Mouse (Mus musculus) ES-Bruce4 (cell line): ENCODE measurements around the gene Vps33b. TPM values are rescaled to one million over a fixed set of nuclear protein-coding genes. Genes with fewer than 3 reads are reported as not detected.

ENCODE experiments used
- H3K27ac ChIP-seq: 2 replicates; pipeline ENCODE4 v1.5.1; 2012; ENCODE audit warnings: low read length, inconsistent platforms; ENCODE audit not compliant: insufficient read depth
- H3K27me3 ChIP-seq: 2 replicates; pipeline ENCODE4 v1.6.1; 2012; ENCODE audit warnings: mild to moderate bottlenecking, low read length, inconsistent platforms; ENCODE audit not compliant: control insufficient read depth, poor library complexity, insufficient read depth, severe bottlenecking
- H3K36me3 ChIP-seq: 2 replicates; pipeline ENCODE4 v1.6.1; 2012; ENCODE audit warnings: inconsistent platforms, mild to moderate bottlenecking, low read length, moderate library complexity; ENCODE audit not compliant: control insufficient read depth, poor library complexity, insufficient read depth, severe bottlenecking
- H3K4me1 ChIP-seq: one replicate; pipeline ENCODE4 v1.8.1; 2011; ENCODE audit warnings: low read length; ENCODE audit not compliant: control insufficient read depth, insufficient read depth
- H3K4me3 ChIP-seq: 2 replicates; pipeline ENCODE4 v1.5.1; 2011; ENCODE audit warnings: low read depth, mild to moderate bottlenecking, low read length
- H3K9ac ChIP-seq: 2 replicates; pipeline ENCODE4 v1.6.1; 2012; ENCODE audit warnings: low read depth, mild to moderate bottlenecking, inconsistent platforms; ENCODE audit not compliant: poor library complexity, severe bottlenecking
- H3K9me3 ChIP-seq: replicated peaks from 2 replicates; pipeline ENCODE4 v1.6.1; 2012; ENCODE audit warnings: mild to moderate bottlenecking, low read length, inconsistent platforms; ENCODE audit not compliant: control insufficient read depth, poor library complexity, insufficient read depth, severe bottlenecking
- CTCF ChIP-seq: IDR thresholded peaks from one replicate; pipeline ENCODE4 v1.8.1; 2011; ENCODE audit warnings: low read depth, low read length
- EP300 ChIP-seq: IDR thresholded peaks from 2 replicates; pipeline ENCODE4 v1.6.1; 2011; ENCODE audit warnings: low read depth, low read length; ENCODE audit not compliant: insufficient read depth
- POLR2A ChIP-seq: IDR thresholded peaks from one replicate; pipeline ENCODE4 v1.8.1; 2011; ENCODE audit warnings: low read length; ENCODE audit not compliant: insufficient read depth
- polyA plus RNA-seq: library from polyadenylated mRNA; stranded (reverse); fragments of >200 nt; gene quantifications from 2 replicates; pipeline ENCODE4 v1.2.4, GENCODE M21; 2011; ENCODE audit warnings: low read depth; ENCODE audit not compliant: missing spikeins, insufficient read depth, insufficient read length

Gene Vps33b
- polyA plus RNA-seq, 1 experiment, result 16.2 TPM

GRCm38 (mm10) chr7:80285725-80286124 lies 16.3 kb downstream of the Vps33b start:
- peaks cover 24% of the 10 kb centered on the region for H3K36me3 ChIP-seq
- H3K27me3 ChIP-seq, result no peaks in the 10 kb centered on the region
- no peaks in the 10 kb centered on the region for H3K9me3 ChIP-seq
- TF ChIP-seq CTCF (no peak), POLR2A (no peak), EP300 (no peak)
- H3K4me3 ChIP-seq, result no peak overlapping the region
- no peaks in the 10 kb centered on the region for H3K4me1 ChIP-seq
- no peak overlapping the region for H3K9ac ChIP-seq
- no peak overlapping the region for H3K27ac ChIP-seq

- Histone ChIP-seq H3K9me3 (no peaks in the 10 kb centered on the region), H3K27ac (no peak overlapping the region), H3K4me1 (no peaks in the 10 kb centered on the region), H3K36me3 (peaks cover 24% of the 10 kb centered on the region), H3K27me3 (no peaks in the 10 kb centered on the region), H3K9ac (no peak overlapping the region), H3K4me3 (no peak overlapping the region)
- TF ChIP-seq EP300 (no peak), POLR2A (no peak), CTCF (no peak)
Observed at GRCm38 (mm10) chr7:80287736-80288135, 18.3 kb downstream of the Vps33b start.

- no peaks in the 10 kb centered on the region for H3K4me1 ChIP-seq
- no peaks in the 10 kb centered on the region for H3K9me3 ChIP-seq
- H3K4me3 ChIP-seq, result peak within 1 kb of the TSS; percentile 97
- no peak for TF ChIP-seq CTCF
- TF ChIP-seq POLR2A, result peak; percentile 66
- peak; percentile 7; the same call in 1 of the 2 replicates for TF ChIP-seq EP300
- peak within 1 kb of the TSS; percentile 85 for H3K27ac ChIP-seq
- H3K27me3 ChIP-seq, result no peaks in the 10 kb centered on the region
- peaks cover 15% of the 10 kb centered on the region for H3K36me3 ChIP-seq
- H3K9ac ChIP-seq, result peak within 1 kb of the TSS; percentile 99
Observed at GRCm38 (mm10) chr7:80294062-80294763, 24.8 kb downstream of the Vps33b start, which contains the start of gene Prc1. Gene Prc1 (plus strand): TSS chr7:80294450.

- Histone ChIP-seq H3K36me3 (peaks cover 17% of the 10 kb centered on the region), H3K27ac (peak overlapping the region; percentile 58; the same call in 1 of the 2 replicates), H3K9me3 (no peaks in the 10 kb centered on the region), H3K4me1 (no peaks in the 10 kb centered on the region), H3K9ac (peak overlapping the region; percentile 99), H3K27me3 (no peaks in the 10 kb centered on the region), H3K4me3 (peak overlapping the region; percentile 97)
- TF ChIP-seq POLR2A (no peak), EP300 (no peak), CTCF (no peak)
Observed at GRCm38 (mm10) chr7:80294764-80295648, 25.6 kb downstream of the Vps33b start.

- Histone ChIP-seq H3K36me3 (peaks cover 28% of the 10 kb centered on the region), H3K9me3 (no peaks in the 10 kb centered on the region), H3K27me3 (no peaks in the 10 kb centered on the region), H3K9ac (peak overlapping the region; percentile 60), H3K27ac (no peak overlapping the region), H3K4me3 (no peak overlapping the region; the same call in 1 of the 2 replicates), H3K4me1 (no peaks in the 10 kb centered on the region)
- TF ChIP-seq EP300, result no peak
Observed at GRCm38 (mm10) chr7:80296462-80296861, 27.0 kb downstream of the Vps33b start.

GRCm38 (mm10) chr7:80297041-80297440 lies 27.6 kb downstream of the Vps33b start:
- Histone ChIP-seq H3K27me3 (no peaks in the 10 kb centered on the region), H3K36me3 (peaks cover 34% of the 10 kb centered on the region), H3K9me3 (no peaks in the 10 kb centered on the region), H3K4me3 (0 out of 2 replicates have a peak overlapping the region, but pooled peaks have one; percentile 6), H3K9ac (no peak overlapping the region), H3K4me1 (no peaks in the 10 kb centered on the region), H3K27ac (no peak overlapping the region)
- TF ChIP-seq EP300 (no peak), CTCF (no peak), POLR2A (no peak)
